Mouse (Mus musculus) bone marrow macrophage, adult 2 months (primary cell): ENCODE measurements around the gene 1700092M07Rik. TPM values are rescaled to one million over a fixed set of nuclear protein-coding genes. Genes with fewer than 3 reads are reported as not detected.

Source experiments
- H3K27ac ChIP-seq: 2 replicates; pipeline ENCODE4 v1.5.1; 2012; ENCODE audit warnings: low read depth, low read length; ENCODE audit not compliant: insufficient read depth
- H3K4me1 ChIP-seq: 2 replicates; pipeline ENCODE4 v1.6.1; 2012; ENCODE audit warnings: low read length; ENCODE audit not compliant: control insufficient read depth, insufficient read depth
- H3K4me3 ChIP-seq: 2 replicates; pipeline ENCODE4 v1.5.1; 2012; ENCODE audit warnings: mild to moderate bottlenecking, low read length, moderate library complexity; ENCODE audit not compliant: insufficient read depth
- CTCF ChIP-seq: IDR thresholded peaks from 2 replicates; pipeline ENCODE4 v1.5.1; 2012; ENCODE audit warnings: low read depth, mild to moderate bottlenecking, low read length, moderate library complexity
- POLR2A ChIP-seq: IDR thresholded peaks from 2 replicates; pipeline ENCODE4 v1.6.1; 2012; ENCODE audit warnings: mild to moderate bottlenecking, low read depth, low read length, borderline replicate concordance
- polyA plus RNA-seq: library from polyadenylated mRNA; stranded (reverse); fragments of >200 nt; gene quantifications from 2 replicates; pipeline ENCODE4 v1.2.4, GENCODE M21; 2012; ENCODE audit not compliant: missing spikeins, insufficient read depth, insufficient read length

Gene 1700092M07Rik
- polyA plus RNA-seq, 1 experiment = not detected

DNA sequence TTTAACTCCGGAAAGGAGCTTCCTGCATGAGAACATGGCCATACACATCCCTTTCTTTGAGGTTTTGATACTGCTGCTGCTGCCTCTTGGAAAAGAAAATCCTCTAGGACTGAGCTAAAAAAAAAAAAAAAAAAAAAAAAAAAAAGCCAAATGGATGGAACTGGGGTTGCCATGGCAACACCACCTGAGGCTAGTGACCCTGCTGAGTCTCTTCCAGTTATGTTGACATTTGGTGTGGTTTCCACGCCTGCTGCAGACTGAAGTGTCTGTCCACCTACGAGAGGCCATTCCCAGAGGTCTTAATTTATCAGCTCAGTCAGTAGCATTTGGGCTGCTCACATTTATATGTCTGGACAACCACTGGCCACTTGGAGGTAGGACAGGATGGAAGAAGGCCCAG is 48.0 kb downstream of the 1700092M07Rik start:
- no peak overlapping the region for H3K4me3 ChIP-seq
- H3K4me1 ChIP-seq = peaks cover 5% of the 10 kb centered on the region
- no peak overlapping the region for H3K27ac ChIP-seq
- TF ChIP-seq CTCF (no peak), POLR2A (no peak)

- H3K27ac ChIP-seq = no peak overlapping the region
- H3K4me1 ChIP-seq = peaks cover 5% of the 10 kb centered on the region
- TF ChIP-seq POLR2A (no peak), CTCF (no peak)
- no peak overlapping the region for H3K4me3 ChIP-seq
These were observed 48.7 kb downstream of the 1700092M07Rik start for GRCm38 (mm10) chr19:8789171-8789570.

GRCm38 (mm10) chr19:8790171-8790570 is 49.7 kb downstream of the 1700092M07Rik start:
- peaks cover 3% of the 10 kb centered on the region for H3K4me1 ChIP-seq
- TF ChIP-seq CTCF = no peak
- TF ChIP-seq POLR2A = no peak
- H3K27ac ChIP-seq = no peak overlapping the region
- H3K4me3 ChIP-seq = no peak overlapping the region

Other genes with a start within 250 kb of the 1700092M07Rik start
- gene Slc22a8, start 149.5 kb upstream of the 1700092M07Rik start, polyA plus RNA-seq = not detected in 2 replicates
- gene Slc22a6, start 122.7 kb upstream of the 1700092M07Rik start, polyA plus RNA-seq = not detected in 2 replicates
- not detected in 2 replicates for gene Chrm1, start 76.9 kb upstream of the 1700092M07Rik start, polyA plus RNA-seq
- 160 and 172 TPM in 2 replicates for gene Slc3a2, start 17.3 kb upstream of the 1700092M07Rik start, polyA plus RNA-seq
- 22.2 and 25.8 TPM in 2 replicates for gene Wdr74, start 4.9 kb upstream of the 1700092M07Rik start, polyA plus RNA-seq
- gene Stx5a, start 695 bp downstream of the 1700092M07Rik start, polyA plus RNA-seq = 84.2 and 100 TPM in 2 replicates
- gene Nxf1, start 16.4 kb downstream of the 1700092M07Rik start, polyA plus RNA-seq = 142 and 162 TPM in 2 replicates
- 28.3 and 34.4 TPM in 2 replicates for gene Tmem223, start 30.3 kb downstream of the 1700092M07Rik start, polyA plus RNA-seq
- 147 and 148 TPM in 2 replicates for gene Tmem179b, start 33.7 kb downstream of the 1700092M07Rik start, polyA plus RNA-seq
- gene Taf6l, start 45.7 kb downstream of the 1700092M07Rik start, polyA plus RNA-seq = 14.8 and 18.1 TPM in 2 replicates
- 62.4 and 62.5 TPM in 2 replicates for gene Polr2g, start 57.9 kb downstream of the 1700092M07Rik start, polyA plus RNA-seq
- 2.0 and 2.4 TPM in 2 replicates for gene Zbtb3, start 61.8 kb downstream of the 1700092M07Rik start, polyA plus RNA-seq
- 37.6 and 38.7 TPM in 2 replicates for gene Ttc9c, start 78.6 kb downstream of the 1700092M07Rik start, polyA plus RNA-seq
- 94.2 and 102 TPM in 2 replicates for gene Hnrnpul2, start 79.3 kb downstream of the 1700092M07Rik start, polyA plus RNA-seq
- 45.4 and 59.2 TPM in 2 replicates for gene AC129217.1, start 89.1 kb downstream of the 1700092M07Rik start, polyA plus RNA-seq
- gene Bscl2, start 96.7 kb downstream of the 1700092M07Rik start, polyA plus RNA-seq = 77.4 and 81.8 TPM in 2 replicates
- not detected in 2 replicates for gene Gng3, start 98.5 kb downstream of the 1700092M07Rik start, polyA plus RNA-seq
- not detected in 2 replicates for gene Lrrn4cl, start 110.0 kb downstream of the 1700092M07Rik start, polyA plus RNA-seq
- 193 and 215 TPM in 2 replicates for gene Ubxn1, start 130.8 kb downstream of the 1700092M07Rik start, polyA plus RNA-seq
- gene Uqcc3, start 140.2 kb downstream of the 1700092M07Rik start, polyA plus RNA-seq = 37.2 and 40.9 TPM in 2 replicates
- gene Lbhd1, start 143.0 kb downstream of the 1700092M07Rik start, polyA plus RNA-seq = 12.6 and 13.7 TPM in 2 replicates
- gene Gm49403, start 143.2 kb downstream of the 1700092M07Rik start, polyA plus RNA-seq = not detected in 2 replicates
- 40.1 and 43.1 TPM in 2 replicates for gene 1810009A15Rik, start 148.1 kb downstream of the 1700092M07Rik start, polyA plus RNA-seq
- 4.9 TPM in 1 of 2 replicates, not detected in the other for gene Gm49416, start 148.2 kb downstream of the 1700092M07Rik start, polyA plus RNA-seq
- gene Ints5, start 152.3 kb downstream of the 1700092M07Rik start, polyA plus RNA-seq = 11.5 and 11.8 TPM in 2 replicates
- 82.5 and 91.3 TPM in 2 replicates for gene Ganab, start 157.4 kb downstream of the 1700092M07Rik start, polyA plus RNA-seq
- gene B3gat3, start 179.7 kb downstream of the 1700092M07Rik start, polyA plus RNA-seq = 35.5 and 40.8 TPM in 2 replicates
- 2.5 and 3.6 TPM in 2 replicates for gene Rom1, start 188.6 kb downstream of the 1700092M07Rik start, polyA plus RNA-seq
- gene Eml3, start 188.8 kb downstream of the 1700092M07Rik start, polyA plus RNA-seq = 33.1 and 33.7 TPM in 2 replicates
- gene Mta2, start 201.2 kb downstream of the 1700092M07Rik start, polyA plus RNA-seq = 78.6 and 81.2 TPM in 2 replicates
- gene Tut1, start 213.1 kb downstream of the 1700092M07Rik start, polyA plus RNA-seq = 12.5 and 14.6 TPM in 2 replicates
- gene Eef1g, start 226.3 kb downstream of the 1700092M07Rik start, polyA plus RNA-seq = 220 and 226 TPM in 2 replicates
- gene Ahnak, start 248.6 kb downstream of the 1700092M07Rik start, polyA plus RNA-seq = 440 and 513 TPM in 2 replicates